Mouse (Mus musculus) midbrain, embryonic 16.5 days (tissue): Measurements from ENCODE around the gene Gabpb2. TPM values are rescaled to one million over a fixed set of nuclear protein-coding genes. Genes with fewer than 3 reads are reported as not detected.

Experiments used
- ATAC-seq: fragments of 200-750 bp; cut with Nextera tagmentation; 2 replicates; pipeline ENCODE4 v1.8.0; 2017; ENCODE audit warnings: moderate TSS enrichment
- H3K27ac ChIP-seq: fragments of 300-500 bp; sonication (generic); 2 replicates; pipeline ENCODE4 v1.5.1; 2014; ENCODE audit warnings: mild to moderate bottlenecking, low read length, mixed read lengths
- H3K27me3 ChIP-seq: fragments of 300-500 bp; sonication (generic); 2 replicates; pipeline ENCODE4 v1.6.1; 2014; ENCODE audit warnings: low read depth, low read length, mixed read lengths; ENCODE audit not compliant: control insufficient read depth, insufficient read depth
- H3K36me3 ChIP-seq: fragments of 300-500 bp; sonication (generic); 2 replicates; pipeline ENCODE4 v1.6.1; 2014; ENCODE audit warnings: mild to moderate bottlenecking, low read length, moderate library complexity, mixed read lengths; ENCODE audit not compliant: control insufficient read depth, insufficient read depth
- H3K4me1 ChIP-seq: fragments of 300-500 bp; sonication (generic); 2 replicates; pipeline ENCODE4 v1.6.1; 2014; ENCODE audit warnings: mild to moderate bottlenecking, low read length, mixed read lengths; ENCODE audit not compliant: control insufficient read depth, insufficient read depth
- H3K4me2 ChIP-seq: fragments of 300-500 bp; sonication (generic); 2 replicates; pipeline ENCODE4 v1.6.1; 2014; ENCODE audit warnings: mild to moderate bottlenecking, low read length, mixed read lengths
- H3K4me3 ChIP-seq: fragments of 300-500 bp; sonication (generic); 2 replicates; pipeline ENCODE4 v1.5.1; 2014; ENCODE audit warnings: low read depth, mild to moderate bottlenecking, low read length, moderate library complexity, mixed read lengths
- H3K9ac ChIP-seq: fragments of 300-500 bp; sonication (generic); 2 replicates; pipeline ENCODE4 v1.6.1; 2014; ENCODE audit warnings: low read depth, low read length, mixed read lengths
- H3K9me3 ChIP-seq: fragments of 300-500 bp; sonication (generic); replicated peaks from 2 replicates; pipeline ENCODE4 v1.6.1; 2014; ENCODE audit warnings: mild to moderate bottlenecking, low read length, mixed read lengths; ENCODE audit not compliant: control insufficient read depth, poor library complexity, severe bottlenecking
- WGBS: fragments of 180-500 bp; shearing (Covaris S2); extraction: QIAGEN DNeasy Blood & Tissue Kit; methylation state at CpG from one replicate; pipeline ENCODE4 v1.1.7; 2014; 5-methylcytosine and 5-hydroxymethylcytosine counted together
- polyA plus RNA-seq: library from polyadenylated mRNA; unstranded; fragments of >200 nt; fragmentation: Nextera tagmentation; extraction: Ambion mirVana; gene quantifications from 2 replicates; pipeline ENCODE4 v1.2.1, GENCODE M21; 2015

Gene Gabpb2
- 2.4 and 3.0 TPM in 2 replicates for polyA plus RNA-seq

GRCm38 (mm10) chr3:95217255-95218134, at the start of gene Gabpb2:
TSS of gene Gabpb2 (minus strand) at chr3:95217916.
- peak; percentile 90 for ATAC-seq
- Histone ChIP-seq H3K27me3 (no peaks in the 10 kb centered on the region), H3K4me2 (peak within 1 kb of the TSS; percentile 69), H3K4me1 (peaks cover 13% of the 10 kb centered on the region), H3K4me3 (peak within 1 kb of the TSS; percentile 79), H3K36me3 (peaks cover 17% of the 10 kb centered on the region), H3K9ac (peak within 1 kb of the TSS; percentile 89), H3K9me3 (no peaks in the 10 kb centered on the region), H3K27ac (peak within 1 kb of the TSS; percentile 94)
- WGBS: under 1% methylated on average over 56 of the region's 56 CpGs

GRCm38 (mm10) chr3:95266052-95266451, 48.3 kb upstream of the Gabpb2 start:
- H3K4me3 ChIP-seq: no peak overlapping the region
- no peaks in the 10 kb centered on the region for H3K9me3 ChIP-seq
- H3K27me3 ChIP-seq: no peaks in the 10 kb centered on the region
- no peak overlapping the region for H3K27ac ChIP-seq
- ATAC-seq: no peak
- no peaks in the 10 kb centered on the region for H3K4me1 ChIP-seq
- WGBS: 100% methylated on average over 3 of the region's 3 CpGs
- H3K9ac ChIP-seq: no peak overlapping the region
- H3K4me2 ChIP-seq: no peak overlapping the region
- peaks cover 42% of the 10 kb centered on the region for H3K36me3 ChIP-seq

- no peak overlapping the region for H3K9ac ChIP-seq
- H3K4me1 ChIP-seq: no peaks in the 10 kb centered on the region
- no peak overlapping the region for H3K4me3 ChIP-seq
- no peak for ATAC-seq
- H3K27ac ChIP-seq: no peak overlapping the region
- H3K27me3 ChIP-seq: no peaks in the 10 kb centered on the region
- H3K36me3 ChIP-seq: peaks cover 44% of the 10 kb centered on the region
- H3K4me2 ChIP-seq: no peak overlapping the region
- no peaks in the 10 kb centered on the region for H3K9me3 ChIP-seq
- 72% methylated on average over 1 of the region's 1 CpGs for WGBS
Measured at GRCm38 (mm10) chr3:95264724-95265123, 47.0 kb upstream of the Gabpb2 start.

GRCm38 (mm10) chr3:95263089-95263739, 45.5 kb upstream of the Gabpb2 start:
- no peaks in the 10 kb centered on the region for H3K4me1 ChIP-seq
- WGBS: 55% methylated on average over 11 of the region's 11 CpGs
- H3K9ac ChIP-seq: no peak overlapping the region
- H3K27ac ChIP-seq: no peak overlapping the region
- H3K27me3 ChIP-seq: no peaks in the 10 kb centered on the region
- no peak overlapping the region for H3K4me3 ChIP-seq
- no peak overlapping the region for H3K4me2 ChIP-seq
- no peaks in the 10 kb centered on the region for H3K9me3 ChIP-seq
- no peak for ATAC-seq
- peaks cover 48% of the 10 kb centered on the region for H3K36me3 ChIP-seq

- 95% methylated on average over 4 of the region's 4 CpGs for WGBS
- no peak overlapping the region for H3K9ac ChIP-seq
- no peak overlapping the region for H3K4me3 ChIP-seq
- H3K36me3 ChIP-seq: peaks cover 47% of the 10 kb centered on the region
- no peaks in the 10 kb centered on the region for H3K4me1 ChIP-seq
- no peaks in the 10 kb centered on the region for H3K9me3 ChIP-seq
- H3K4me2 ChIP-seq: no peak overlapping the region
- no peak overlapping the region for H3K27ac ChIP-seq
- H3K27me3 ChIP-seq: no peaks in the 10 kb centered on the region
- ATAC-seq: no peak
Measured at GRCm38 (mm10) chr3:95261975-95262374, 44.3 kb upstream of the Gabpb2 start.

- 91% methylated on average over 5 of the region's 5 CpGs for WGBS
- Histone ChIP-seq H3K4me1 (no peaks in the 10 kb centered on the region), H3K36me3 (peaks cover 31% of the 10 kb centered on the region), H3K27me3 (no peaks in the 10 kb centered on the region), H3K9ac (no peak overlapping the region), H3K4me3 (no peak overlapping the region), H3K9me3 (no peaks in the 10 kb centered on the region), H3K4me2 (no peak overlapping the region), H3K27ac (no peak overlapping the region)
- no peak for ATAC-seq
Measured at GRCm38 (mm10) chr3:95256931-95257330, 39.2 kb upstream of the Gabpb2 start.

GRCm38 (mm10) chr3:95250783-95251424, 33.2 kb upstream of the Gabpb2 start, which contains the start of gene Bnipl:
TSS of gene Bnipl (minus strand) at chr3:95251193.
- H3K27ac ChIP-seq: no peak within 1 kb of the TSS
- peaks cover 9% of the 10 kb centered on the region for H3K36me3 ChIP-seq
- ATAC-seq: no peak
- no peaks in the 10 kb centered on the region for H3K27me3 ChIP-seq
- no peak within 1 kb of the TSS for H3K9ac ChIP-seq
- no peaks in the 10 kb centered on the region for H3K9me3 ChIP-seq
- no peak within 1 kb of the TSS for H3K4me2 ChIP-seq
- no peak within 1 kb of the TSS for H3K4me3 ChIP-seq
- H3K4me1 ChIP-seq: no peaks in the 10 kb centered on the region
- WGBS: 60% methylated on average over 7 of the region's 7 CpGs

GRCm38 (mm10) chr3:95250361-95250760, 32.6 kb upstream of the Gabpb2 start:
- Histone ChIP-seq H3K9ac (no peak overlapping the region), H3K27me3 (no peaks in the 10 kb centered on the region), H3K4me1 (no peaks in the 10 kb centered on the region), H3K4me2 (no peak overlapping the region), H3K4me3 (no peak overlapping the region), H3K27ac (no peak overlapping the region), H3K36me3 (peaks cover 7% of the 10 kb centered on the region), H3K9me3 (no peaks in the 10 kb centered on the region)
- no peak for ATAC-seq
- 82% methylated on average over 5 of the region's 5 CpGs for WGBS
